In genomic region chr7:130692943-130693799, GRCm38 (mm10) we compare ENCODE assay signal across 8 mouse cellular contexts.
DNase-seq lines count a peak whose midpoint lies in the region; ATAC-seq lines count a peak whose summit lies in the region.

No protein-coding gene starts in this region.

- peak overlapping the region; percentile 94 for H3K4me2 ChIP-seq in heart, embryonic 11.5 days
- peak overlapping the region; percentile 76 for H3K4me2 ChIP-seq in forebrain, embryonic 13.5 days
- H3K4me2 ChIP-seq in intestine, embryonic 16.5 days (ENCODE audit: low read depth, low read length): peak overlapping the region; percentile 79
- H3K4me2 ChIP-seq in liver, embryonic 13.5 days: peak overlapping the region; percentile 55
- H3K4me2 ChIP-seq in stomach, embryonic 14.5 days (replicated peaks; ENCODE audit: low read depth, low read length): peak overlapping the region; percentile 70

- H3K36me3 ChIP-seq in heart, embryonic 11.5 days (ENCODE audit: control insufficient read depth, insufficient read depth, low read length): no peaks in the 10 kb centered on the region
- no peaks in the 10 kb centered on the region for H3K36me3 ChIP-seq in forebrain, embryonic 13.5 days (ENCODE audit: poor library complexity, severe bottlenecking)
- H3K36me3 ChIP-seq in intestine, embryonic 16.5 days (ENCODE audit: control insufficient read depth, insufficient read depth, low read length): no peaks in the 10 kb centered on the region
- H3K36me3 ChIP-seq in liver, embryonic 13.5 days: no peaks in the 10 kb centered on the region
- H3K36me3 ChIP-seq in stomach, embryonic 14.5 days (ENCODE audit: control insufficient read depth, insufficient read depth, low read length): no peaks in the 10 kb centered on the region

- no peaks in the 10 kb centered on the region for H3K27me3 ChIP-seq in heart, embryonic 11.5 days (ENCODE audit: control insufficient read depth, insufficient read depth, low read length)
- no peaks in the 10 kb centered on the region for H3K27me3 ChIP-seq in forebrain, embryonic 13.5 days
- no peaks in the 10 kb centered on the region for H3K27me3 ChIP-seq in intestine, embryonic 16.5 days (replicated peaks; ENCODE audit: control insufficient read depth, insufficient read depth, low read length)
- peaks cover 20% of the 10 kb centered on the region for H3K27me3 ChIP-seq in liver, embryonic 13.5 days
- H3K27me3 ChIP-seq in stomach, embryonic 14.5 days (ENCODE audit: control insufficient read depth, insufficient read depth, low read length): no peaks in the 10 kb centered on the region

- peak overlapping the region; percentile 68 for H3K4me3 ChIP-seq in heart, embryonic 11.5 days (ENCODE audit: low read depth, low read length)
- peak overlapping the region; percentile 41 for H3K4me3 ChIP-seq in brown adipose tissue, adult 24 weeks (ENCODE audit: insufficient read depth, low read depth, low read length)
- H3K4me3 ChIP-seq in forebrain, embryonic 13.5 days: peak overlapping the region; percentile 73
- peak overlapping the region; percentile 56 for H3K4me3 ChIP-seq in intestine, embryonic 16.5 days (ENCODE audit: low read length)
- H3K4me3 ChIP-seq in liver, embryonic 13.5 days (replicated peaks): peak overlapping the region; percentile 41
- peak overlapping the region; percentile 56 for H3K4me3 ChIP-seq in stomach, embryonic 14.5 days (ENCODE audit: low read depth, low read length)

- H3K27ac ChIP-seq in heart, embryonic 11.5 days (ENCODE audit: low read depth, low read length): peak overlapping the region; percentile 98
- H3K27ac ChIP-seq in brown adipose tissue, adult 24 weeks (replicated peaks; ENCODE audit: low read depth, low read length): no peak overlapping the region
- H3K27ac ChIP-seq in forebrain, embryonic 13.5 days: peak overlapping the region; percentile 98
- peak overlapping the region; percentile 90 for H3K27ac ChIP-seq in intestine, embryonic 16.5 days (ENCODE audit: low read length)
- peak overlapping the region; percentile 66 for H3K27ac ChIP-seq in liver, embryonic 13.5 days
- H3K27ac ChIP-seq in stomach, embryonic 14.5 days (ENCODE audit: low read length): peak overlapping the region; percentile 92

- peaks cover 56% of the 10 kb centered on the region for H3K4me1 ChIP-seq in heart, embryonic 11.5 days (ENCODE audit: control insufficient read depth, insufficient read depth, low read length)
- H3K4me1 ChIP-seq in brown adipose tissue, adult 24 weeks (ENCODE audit: control insufficient read depth, insufficient read depth, insufficient read length, low read length): peaks cover 7% of the 10 kb centered on the region; the same call in 1 of the 2 replicates
- peaks cover 50% of the 10 kb centered on the region for H3K4me1 ChIP-seq in forebrain, embryonic 13.5 days
- peaks cover 42% of the 10 kb centered on the region for H3K4me1 ChIP-seq in intestine, embryonic 16.5 days (ENCODE audit: control insufficient read depth, insufficient read depth, low read length)
- peaks cover 35% of the 10 kb centered on the region for H3K4me1 ChIP-seq in liver, embryonic 13.5 days (replicated peaks)
- H3K4me1 ChIP-seq in stomach, embryonic 14.5 days (ENCODE audit: control insufficient read depth, insufficient read depth, low read length): peaks cover 46% of the 10 kb centered on the region

- no peak for DNase-seq in heart, adult 18-20 months
- DNase-seq in liver, embryonic 13.5 days: no peak
- DNase-seq in urinary bladder, postnatal 14 days (ENCODE audit: low spot score): no peak

- ATAC-seq in heart, embryonic 11.5 days (replicated peaks; ENCODE audit: insufficient number of reproducible peaks, low FRiP score, low TSS enrichment): peak; percentile 62
- peak; percentile 77 for ATAC-seq in forebrain, embryonic 13.5 days
- ATAC-seq in intestine, embryonic 16.5 days: peak; percentile 58
- ATAC-seq in liver, embryonic 13.5 days (ENCODE audit: low read depth): 0 out of 2 replicates have a peak, but pooled peaks have one; percentile 9
- ATAC-seq in stomach, embryonic 14.5 days (ENCODE audit: insufficient number of reproducible peaks, insufficient read depth, low FRiP score, low read depth): 0 out of 2 replicates have a peak, but pooled peaks have one; percentile 15

- peak overlapping the region; percentile 93 for H3K9ac ChIP-seq in heart, embryonic 11.5 days (ENCODE audit: low read depth, low read length)
- H3K9ac ChIP-seq in forebrain, embryonic 13.5 days: peak overlapping the region; percentile 93
- H3K9ac ChIP-seq in intestine, embryonic 16.5 days (ENCODE audit: low read depth, low read length): peak overlapping the region; percentile 79
- H3K9ac ChIP-seq in liver, embryonic 13.5 days: peak overlapping the region; percentile 54
- peak overlapping the region; percentile 77 for H3K9ac ChIP-seq in stomach, embryonic 14.5 days (replicated peaks; ENCODE audit: low read depth, low read length)

- no peaks in the 10 kb centered on the region for H3K9me3 ChIP-seq in heart, embryonic 11.5 days (replicated peaks; ENCODE audit: control insufficient read depth, low read length)
- no peaks in the 10 kb centered on the region for H3K9me3 ChIP-seq in forebrain, embryonic 13.5 days (replicated peaks)
- no peaks in the 10 kb centered on the region for H3K9me3 ChIP-seq in intestine, embryonic 16.5 days (ENCODE audit: control insufficient read depth, low read length)
- no peaks in the 10 kb centered on the region for H3K9me3 ChIP-seq in liver, embryonic 13.5 days (replicated peaks)
- no peaks in the 10 kb centered on the region for H3K9me3 ChIP-seq in stomach, embryonic 14.5 days (ENCODE audit: control insufficient read depth, low read depth, low read length)

- 2% methylated on average over 19 of the region's 19 CpGs for WGBS in heart, embryonic 11.5 days (ENCODE audit: insufficient replicate concordance)
- 1% methylated on average over 19 of the region's 19 CpGs for WGBS in forebrain, embryonic 13.5 days
- WGBS in intestine, embryonic 16.5 days: 15% methylated on average over 19 of the region's 19 CpGs
- WGBS in liver, embryonic 13.5 days (ENCODE audit: insufficient replicate concordance): 20% methylated on average over 19 of the region's 19 CpGs
- 7% methylated on average over 19 of the region's 19 CpGs for WGBS in stomach, embryonic 14.5 days

Comparison
In these comparisons a context has a peak if more than half of its experiments do, and no peak if none do; other contexts are left out.
1. ATAC-seq: peak in every context shown above with its lines; median percentile 77 in forebrain, embryonic 13.5 days; 62 in heart, embryonic 11.5 days; 58 in intestine, embryonic 16.5 days; 15 in stomach, embryonic 14.5 days; 9 in liver, embryonic 13.5 days.